Mouse (Mus musculus): Measurements from ENCODE around the gene Nucb2. TPM values are rescaled to one million over a fixed set of nuclear protein-coding genes. Genes with fewer than 3 reads are reported as not detected.

The Nucb2 gene
- polyA plus RNA-seq, 1 experiment = 2.8 TPM

- Histone ChIP-seq H3K4me3 (replicated peaks) (no peak overlapping the region), H3K27me3 (replicated peaks) (peaks cover 60% of the 10 kb centered on the region), H3K36me3 (replicated peaks; ENCODE audit: low read length) (no peaks in the 10 kb centered on the region), H3K9me3 (peaks cover 14% of the 10 kb centered on the region), H3K4me1 (peaks cover 16% of the 10 kb centered on the region)
- no peak for TF ChIP-seq GATA1 (IDR thresholded peaks at IDR 0.05; ENCODE audit: borderline replicate concordance, low read length)
- no peak for TF ChIP-seq FLI1 (IDR thresholded peaks at IDR 0.05; ENCODE audit: low read length)
Measured at GRCm38 (mm10) chr7:116485062-116485601, 19.0 kb upstream of the Nucb2 start.

- H3K36me3 ChIP-seq (replicated peaks; ENCODE audit: low read length) = no peaks in the 10 kb centered on the region
- H3K9me3 ChIP-seq = peaks cover 31% of the 10 kb centered on the region
- no peak overlapping the region for H3K4me3 ChIP-seq (replicated peaks)
- no peak for TF ChIP-seq FLI1 (IDR thresholded peaks at IDR 0.05; ENCODE audit: low read length)
- TF ChIP-seq GATA1 (IDR thresholded peaks at IDR 0.05; ENCODE audit: borderline replicate concordance, low read length) = no peak
- H3K27me3 ChIP-seq (replicated peaks) = peaks cover 24% of the 10 kb centered on the region
- H3K4me1 ChIP-seq = peaks cover 18% of the 10 kb centered on the region
Measured at GRCm38 (mm10) chr7:116491113-116491512, 13.1 kb upstream of the Nucb2 start.

- H3K36me3 ChIP-seq (replicated peaks; ENCODE audit: low read length) = no peaks in the 10 kb centered on the region
- peaks cover 10% of the 10 kb centered on the region for H3K27me3 ChIP-seq (replicated peaks)
- no peak overlapping the region for H3K4me3 ChIP-seq (replicated peaks)
- TF ChIP-seq FLI1 (IDR thresholded peaks at IDR 0.05; ENCODE audit: low read length) = no peak
- no peak for TF ChIP-seq GATA1 (IDR thresholded peaks at IDR 0.05; ENCODE audit: borderline replicate concordance, low read length)
- peaks cover 43% of the 10 kb centered on the region for H3K9me3 ChIP-seq
- peaks cover 18% of the 10 kb centered on the region for H3K4me1 ChIP-seq
Measured at GRCm38 (mm10) chr7:116493267-116494003, 10.7 kb upstream of the Nucb2 start.

- H3K4me1 ChIP-seq = peaks cover 18% of the 10 kb centered on the region
- H3K36me3 ChIP-seq (replicated peaks; ENCODE audit: low read length) = no peaks in the 10 kb centered on the region
- peaks cover 35% of the 10 kb centered on the region for H3K9me3 ChIP-seq
- H3K27me3 ChIP-seq (replicated peaks) = peaks cover 6% of the 10 kb centered on the region
- no peak for TF ChIP-seq GATA1 (IDR thresholded peaks at IDR 0.05; ENCODE audit: borderline replicate concordance, low read length)
- peak overlapping the region; percentile 70 for H3K4me3 ChIP-seq (replicated peaks)
Measured at GRCm38 (mm10) chr7:116494618-116495017, 9.6 kb upstream of the Nucb2 start.

- Histone ChIP-seq H3K36me3 (replicated peaks; ENCODE audit: low read length) (no peaks in the 10 kb centered on the region), H3K27me3 (replicated peaks) (peaks cover 5% of the 10 kb centered on the region), H3K9me3 (peaks cover 35% of the 10 kb centered on the region), H3K4me3 (replicated peaks) (no peak overlapping the region), H3K4me1 (peaks cover 18% of the 10 kb centered on the region)
- TF ChIP-seq FLI1 (IDR thresholded peaks at IDR 0.05; ENCODE audit: low read length) (no peak), GATA1 (IDR thresholded peaks at IDR 0.05; ENCODE audit: borderline replicate concordance, low read length) (no peak)
Measured at GRCm38 (mm10) chr7:116496760-116497159, 7.4 kb upstream of the Nucb2 start.

- peaks cover 19% of the 10 kb centered on the region for H3K4me1 ChIP-seq
- H3K9me3 ChIP-seq = peaks cover 5% of the 10 kb centered on the region; the same call in 1 of the 2 replicates
- peak overlapping the region; percentile 93 for H3K4me3 ChIP-seq (replicated peaks)
- TF ChIP-seq FLI1 (IDR thresholded peaks at IDR 0.05; ENCODE audit: low read length) (no peak), GATA1 (IDR thresholded peaks at IDR 0.05; ENCODE audit: borderline replicate concordance, low read length) (no peak)
- H3K36me3 ChIP-seq (replicated peaks; ENCODE audit: low read length) = no peaks in the 10 kb centered on the region
- H3K27me3 ChIP-seq (replicated peaks) = peaks cover 15% of the 10 kb centered on the region
Measured at GRCm38 (mm10) chr7:116504818-116505170, 625 bp downstream of the Nucb2 start.

- no peaks in the 10 kb centered on the region for H3K4me1 ChIP-seq
- TF ChIP-seq GATA1 (IDR thresholded peaks at IDR 0.05; ENCODE audit: borderline replicate concordance, low read length) (no peak), FLI1 (IDR thresholded peaks at IDR 0.05; ENCODE audit: low read length) (no peak)
- H3K9me3 ChIP-seq = no peaks in the 10 kb centered on the region
- peaks cover 3% of the 10 kb centered on the region for H3K36me3 ChIP-seq (replicated peaks; ENCODE audit: low read length)
- H3K27me3 ChIP-seq (replicated peaks) = peaks cover 11% of the 10 kb centered on the region
- H3K4me3 ChIP-seq (replicated peaks) = no peak overlapping the region
Measured at GRCm38 (mm10) chr7:116514030-116514429, 9.9 kb downstream of the Nucb2 start.

- H3K36me3 ChIP-seq (replicated peaks; ENCODE audit: low read length) = peaks cover 3% of the 10 kb centered on the region
- no peaks in the 10 kb centered on the region for H3K4me1 ChIP-seq
- H3K4me3 ChIP-seq (replicated peaks) = no peak overlapping the region
- TF ChIP-seq GATA1 (IDR thresholded peaks at IDR 0.05; ENCODE audit: borderline replicate concordance, low read length) = no peak
- no peak for TF ChIP-seq FLI1 (IDR thresholded peaks at IDR 0.05; ENCODE audit: low read length)
- H3K9me3 ChIP-seq = no peaks in the 10 kb centered on the region
- H3K27me3 ChIP-seq (replicated peaks) = peaks cover 11% of the 10 kb centered on the region
Measured at GRCm38 (mm10) chr7:116514546-116514945, 10.4 kb downstream of the Nucb2 start.

- Histone ChIP-seq H3K4me1 (no peaks in the 10 kb centered on the region), H3K27me3 (replicated peaks) (peaks cover 11% of the 10 kb centered on the region), H3K36me3 (replicated peaks; ENCODE audit: low read length) (peaks cover 3% of the 10 kb centered on the region), H3K4me3 (replicated peaks) (no peak overlapping the region), H3K9me3 (no peaks in the 10 kb centered on the region)
- TF ChIP-seq GATA1 (IDR thresholded peaks at IDR 0.05; ENCODE audit: borderline replicate concordance, low read length) (no peak), FLI1 (IDR thresholded peaks at IDR 0.05; ENCODE audit: low read length) (no peak)
Measured at GRCm38 (mm10) chr7:116515059-116515458, 10.9 kb downstream of the Nucb2 start.

- no peaks in the 10 kb centered on the region for H3K4me1 ChIP-seq
- no peak for TF ChIP-seq GATA1 (IDR thresholded peaks at IDR 0.05; ENCODE audit: borderline replicate concordance, low read length)
- TF ChIP-seq FLI1 (IDR thresholded peaks at IDR 0.05; ENCODE audit: low read length) = no peak
- no peaks in the 10 kb centered on the region for H3K36me3 ChIP-seq (replicated peaks; ENCODE audit: low read length)
- no peaks in the 10 kb centered on the region for H3K9me3 ChIP-seq
- no peak overlapping the region for H3K4me3 ChIP-seq (replicated peaks)
- H3K27me3 ChIP-seq (replicated peaks) = peaks cover 9% of the 10 kb centered on the region
Measured at GRCm38 (mm10) chr7:116515514-116516135, 11.5 kb downstream of the Nucb2 start.

All from megakaryocyte, embryonic 14.5 days (primary cell).